Mouse (Mus musculus) heart, embryonic 10.5 days (tissue): ENCODE measurements around the gene Epb41l2. TPM values are rescaled to one million over a fixed set of nuclear protein-coding genes. Genes with fewer than 3 reads are reported as not detected.

ENCODE experiments used
- DNase-seq: peaks from one replicate; pipeline ENCODE4 v3.0.0-alpha.2; 2017; ENCODE audit warnings: low spot score
- H3K27ac ChIP-seq: fragments of 300-500 bp; sonication (generic); 2 replicates; pipeline ENCODE4 v1.5.1; 2016; ENCODE audit warnings: mild to moderate bottlenecking
- H3K27me3 ChIP-seq: fragments of 300-500 bp; sonication (generic); 2 replicates; pipeline ENCODE4 v1.6.1; 2016; ENCODE audit warnings: mild to moderate bottlenecking; ENCODE audit not compliant: poor library complexity, insufficient read depth, severe bottlenecking
- H3K36me3 ChIP-seq: fragments of 300-500 bp; sonication (generic); 2 replicates; pipeline ENCODE4 v1.6.1; 2016; ENCODE audit warnings: mild to moderate bottlenecking, moderate library complexity
- H3K4me1 ChIP-seq: fragments of 300-500 bp; sonication (generic); 2 replicates; pipeline ENCODE4 v1.6.1; 2016; ENCODE audit warnings: mild to moderate bottlenecking
- H3K4me3 ChIP-seq: fragments of 300-500 bp; sonication (generic); 2 replicates; pipeline ENCODE4 v1.5.1; 2016; ENCODE audit warnings: mild to moderate bottlenecking, moderate library complexity
- H3K9me3 ChIP-seq: fragments of 300-500 bp; sonication (generic); 2 replicates; pipeline ENCODE4 v1.6.1; 2016; ENCODE audit warnings: mild to moderate bottlenecking, moderate library complexity
- WGBS: fragments of 180-500 bp; shearing (Covaris S2); methylation state at CpG from one replicate; pipeline ENCODE4 v1.1.7; 2016; 5-methylcytosine and 5-hydroxymethylcytosine counted together
- polyA plus RNA-seq: library from polyadenylated mRNA; unstranded; fragments of >200 nt; fragmentation: Nextera tagmentation; extraction: Ambion mirVana; gene quantifications from 2 replicates; pipeline ENCODE4 v1.2.1, GENCODE M21; 2016

Epb41l2 gene
- polyA plus RNA-seq, 1 experiment from 2014 or later = 55.6 TPM

- no peaks in the 10 kb centered on the region for H3K27me3 ChIP-seq
- DNase-seq = peak; percentile 58
- WGBS = 81% methylated on average over 1 of the region's 1 CpGs
- no peaks in the 10 kb centered on the region for H3K36me3 ChIP-seq
- no peak overlapping the region for H3K4me3 ChIP-seq
- H3K27ac ChIP-seq = no peak overlapping the region
- H3K9me3 ChIP-seq = no peaks in the 10 kb centered on the region
- peaks cover 16% of the 10 kb centered on the region for H3K4me1 ChIP-seq
Observed at GRCm38 (mm10) chr10:25538738-25539137, 179.1 kb downstream of the Epb41l2 start.

GRCm38 (mm10) chr10:25539146-25539770 is 179.7 kb downstream of the Epb41l2 start:
- no peak overlapping the region for H3K4me3 ChIP-seq

GRCm38 (mm10) chr10:25539771-25540168 is 180.2 kb downstream of the Epb41l2 start:
- Histone ChIP-seq H3K27me3 (no peaks in the 10 kb centered on the region), H3K4me3 (no peak overlapping the region), H3K36me3 (no peaks in the 10 kb centered on the region), H3K9me3 (no peaks in the 10 kb centered on the region), H3K27ac (no peak overlapping the region), H3K4me1 (peaks cover 13% of the 10 kb centered on the region)
- peak; percentile 71 for DNase-seq
- WGBS = 40% methylated on average over 6 of the region's 6 CpGs

More at GRCm38 (mm10) chr10:25539146-25539770, 179.7 kb downstream of the Epb41l2 start:
- WGBS = 60% methylated on average over 4 of the region's 4 CpGs
- no peaks in the 10 kb centered on the region for H3K27me3 ChIP-seq
- H3K4me1 ChIP-seq = peaks cover 13% of the 10 kb centered on the region
- DNase-seq = peak; percentile 70
- H3K27ac ChIP-seq = no peak overlapping the region
- no peaks in the 10 kb centered on the region for H3K36me3 ChIP-seq
- H3K9me3 ChIP-seq = no peaks in the 10 kb centered on the region

- Histone ChIP-seq H3K36me3 (no peaks in the 10 kb centered on the region), H3K27me3 (no peaks in the 10 kb centered on the region), H3K4me3 (no peak overlapping the region), H3K27ac (no peak overlapping the region), H3K9me3 (no peaks in the 10 kb centered on the region), H3K4me1 (peaks cover 13% of the 10 kb centered on the region)
- no peak for DNase-seq
- 90% methylated on average over 3 of the region's 3 CpGs for WGBS
Observed at GRCm38 (mm10) chr10:25541097-25541496, 181.5 kb downstream of the Epb41l2 start.

GRCm38 (mm10) chr10:25552936-25553335 is 193.3 kb downstream of the Epb41l2 start:
- H3K4me1 ChIP-seq = no peaks in the 10 kb centered on the region
- H3K36me3 ChIP-seq = no peaks in the 10 kb centered on the region
- no peak for DNase-seq
- H3K9me3 ChIP-seq = no peaks in the 10 kb centered on the region
- no peak overlapping the region for H3K4me3 ChIP-seq
- no peak overlapping the region for H3K27ac ChIP-seq
- 59% methylated on average over 4 of the region's 4 CpGs for WGBS
- no peaks in the 10 kb centered on the region for H3K27me3 ChIP-seq

- H3K27ac ChIP-seq = no peak overlapping the region
- WGBS = 75% methylated on average over 9 of the region's 9 CpGs
- no peaks in the 10 kb centered on the region for H3K9me3 ChIP-seq
- H3K4me1 ChIP-seq = no peaks in the 10 kb centered on the region
- no peak for DNase-seq
- no peak overlapping the region for H3K4me3 ChIP-seq
- no peaks in the 10 kb centered on the region for H3K36me3 ChIP-seq
- no peaks in the 10 kb centered on the region for H3K27me3 ChIP-seq
Observed at GRCm38 (mm10) chr10:25571319-25572240, 212.0 kb downstream of the Epb41l2 start.

Other genes starting within 250 kb of the Epb41l2 start
- 18.4 and 24.6 TPM in 2 replicates for gene Akap7, start 51.9 kb upstream of the Epb41l2 start, polyA plus RNA-seq
- not detected in 2 replicates for gene Smlr1, start 176.5 kb downstream of the Epb41l2 start, polyA plus RNA-seq